Mouse (Mus musculus) cortical plate, adult 2 months (tissue): Measurements from ENCODE around the gene Sdhb.

Experiments
- CTCF ChIP-seq: fragments of 200-500 bp; IDR thresholded peaks from 2 replicates; pipeline ENCODE4 v1.5.1; 2011; ENCODE audit warnings: mild to moderate bottlenecking, control low read depth, low read length; ENCODE audit not compliant: insufficient read depth; ENCODE audit errors: extremely low read depth
- POLR2A ChIP-seq: fragments of 200-500 bp; IDR thresholded peaks from 2 replicates; pipeline ENCODE4 v1.6.1; 2011; ENCODE audit warnings: mild to moderate bottlenecking, low read length, control low read depth; ENCODE audit not compliant: insufficient read depth; ENCODE audit errors: extremely low read depth

- TF ChIP-seq CTCF: no peak
- TF ChIP-seq POLR2A: peak; percentile 46; the same call in 1 of the 2 replicates
These were observed at the start of gene Sdhb for GRCm38 (mm10) chr4:140960781-140961466.
